Mouse (Mus musculus) urinary bladder, postnatal 4 days (tissue): ENCODE measurements around the gene Zfp184.
"Not testable (repeated sequence)": the region's sequence is repeated elsewhere in the genome, so short reads cannot be mapped to it uniquely, and the experiment has no call there.

Experiments
- DNase-seq, 2 experiments: peaks; one replicate each; pipeline ENCODE4 v3.0.0; 2021 to 2022; ENCODE audit warnings: low spot score in 2 of 2

Gene Zfp184

DNA sequence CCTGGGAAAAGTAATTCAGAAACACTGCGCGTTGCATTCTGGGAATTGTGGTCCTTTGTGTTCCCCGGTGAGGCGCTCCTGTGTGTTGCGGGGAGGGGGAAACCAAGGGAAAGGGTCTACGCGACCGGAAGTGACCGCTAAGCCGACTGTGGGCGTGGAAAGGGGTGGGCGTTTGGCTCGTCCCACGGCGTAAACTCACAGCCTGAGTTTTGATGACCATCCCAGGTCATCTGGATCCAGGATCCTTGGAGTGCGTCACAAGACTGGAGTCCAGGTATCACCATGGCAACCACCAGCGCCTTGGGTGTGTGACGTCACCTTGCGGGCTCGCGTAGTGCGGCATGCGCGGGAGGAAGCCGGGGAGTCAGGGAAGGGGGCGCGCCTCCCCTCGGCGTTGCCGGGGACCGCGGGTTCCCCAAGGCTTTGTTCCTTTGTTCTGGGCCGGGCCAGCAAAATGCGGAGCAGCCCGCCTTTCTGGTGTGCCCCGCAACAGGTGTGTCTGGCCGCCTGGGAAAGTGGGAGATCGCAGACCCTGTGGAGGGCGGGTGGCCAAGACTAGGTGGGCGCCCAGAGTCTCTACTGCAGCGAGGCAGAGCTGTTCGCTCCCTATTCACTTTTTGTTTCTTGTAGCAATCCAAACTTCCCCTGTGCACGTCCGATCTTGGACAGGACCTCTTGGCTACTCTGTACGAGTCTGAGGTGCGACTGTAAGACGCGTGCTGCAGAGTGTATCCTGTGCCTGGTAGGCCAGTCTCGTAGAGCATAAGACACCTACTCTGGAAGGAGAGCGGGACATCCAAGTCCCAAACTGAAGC, at the start of gene Zfp184:
Gene Zfp184 (plus strand): TSS at position 169 of the 815 bp plus-strand sequence.
- DNase-seq = peak; percentile 80 to 85

DNA sequence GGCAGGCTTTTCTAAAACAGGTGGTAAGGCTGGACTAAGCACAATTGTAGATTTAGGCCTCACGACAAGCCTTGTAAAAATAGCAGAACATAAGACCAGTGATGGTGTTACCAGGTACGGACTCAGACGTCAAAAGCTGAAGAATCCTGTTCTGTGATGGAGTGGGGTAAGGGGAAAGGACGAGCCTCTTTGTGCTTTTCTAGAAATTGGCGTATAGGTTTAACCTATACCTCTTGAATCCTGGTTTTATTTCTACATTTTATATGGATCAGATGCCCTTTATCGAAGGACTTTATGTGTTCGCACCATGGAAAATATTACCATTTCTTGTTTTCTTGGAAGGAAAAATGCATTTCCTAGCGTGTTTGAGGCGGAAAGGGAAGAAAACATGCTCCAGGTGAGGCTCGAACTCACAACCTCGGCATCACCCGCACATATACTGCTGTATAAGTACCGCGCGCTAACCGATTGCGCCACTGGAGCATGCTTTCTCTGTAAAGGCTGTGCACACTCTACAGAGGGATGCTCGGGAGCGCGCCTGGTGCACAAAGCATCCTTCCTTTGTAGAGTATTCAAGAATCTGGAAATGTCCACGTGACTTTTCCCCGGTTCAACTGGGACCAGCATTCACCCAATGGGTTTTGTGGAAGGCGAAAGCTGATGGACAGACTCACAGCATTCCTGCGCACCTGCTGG, 48.2 kb upstream of the Zfp184 start:
- DNase-seq = no peak

DNA sequence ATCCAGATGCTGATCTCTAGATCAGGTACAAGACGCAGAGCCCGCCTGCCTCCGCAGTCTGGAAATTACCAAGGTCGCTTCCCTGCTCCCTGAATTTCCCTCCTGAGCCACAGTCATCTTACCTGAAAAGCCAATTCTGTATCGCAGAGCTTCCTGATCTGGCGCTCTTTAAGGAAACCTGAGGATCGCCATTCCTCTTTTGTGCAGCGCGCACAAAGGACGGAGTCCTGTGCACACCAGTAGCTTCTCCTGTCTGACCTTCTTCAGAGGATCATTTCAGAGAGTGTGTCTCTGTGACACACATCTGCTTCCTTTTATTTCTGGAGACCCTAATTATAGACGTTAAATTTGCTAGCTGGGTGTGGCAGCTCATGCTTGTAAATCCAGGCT, 47.7 kb upstream of the Zfp184 start:
- DNase-seq = no peak

DNA sequence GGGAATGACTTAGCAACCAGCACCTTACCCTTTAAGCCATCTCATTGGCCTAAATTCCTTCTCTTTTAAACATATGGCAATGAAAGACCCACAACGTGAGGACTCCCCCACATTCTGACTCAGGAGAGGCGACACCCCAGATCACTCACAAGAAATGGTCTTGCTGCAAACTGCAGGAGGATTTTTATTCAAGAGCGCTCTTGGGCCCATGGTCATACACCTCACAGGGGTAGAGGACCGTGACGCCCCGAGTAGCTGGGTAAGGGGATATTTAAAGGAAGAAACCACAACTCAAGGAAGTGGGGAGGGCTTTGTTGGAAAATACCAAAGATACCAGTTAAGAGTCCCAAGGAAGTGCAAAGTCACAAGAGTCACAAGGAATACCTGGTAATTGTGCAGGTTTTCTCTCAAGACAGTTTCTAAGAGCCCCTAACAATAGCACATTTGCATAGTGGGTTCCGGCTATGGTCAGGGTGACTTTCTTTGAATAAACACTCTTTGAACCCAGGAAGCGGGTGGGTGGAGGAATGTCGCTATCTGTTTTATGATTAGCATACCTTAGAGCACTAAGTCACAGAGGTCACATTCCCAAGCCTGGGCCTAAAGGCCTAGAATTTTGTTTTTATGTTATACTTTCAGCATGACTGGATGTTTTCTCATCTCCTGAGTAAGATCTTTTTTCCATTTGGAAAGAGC, 43.9 kb upstream of the Zfp184 start:
- not testable (repeated sequence) for DNase-seq

GRCm38 (mm10) chr13:21903500-21903899, 41.4 kb upstream of the Zfp184 start:
- DNase-seq = no peak

DNA sequence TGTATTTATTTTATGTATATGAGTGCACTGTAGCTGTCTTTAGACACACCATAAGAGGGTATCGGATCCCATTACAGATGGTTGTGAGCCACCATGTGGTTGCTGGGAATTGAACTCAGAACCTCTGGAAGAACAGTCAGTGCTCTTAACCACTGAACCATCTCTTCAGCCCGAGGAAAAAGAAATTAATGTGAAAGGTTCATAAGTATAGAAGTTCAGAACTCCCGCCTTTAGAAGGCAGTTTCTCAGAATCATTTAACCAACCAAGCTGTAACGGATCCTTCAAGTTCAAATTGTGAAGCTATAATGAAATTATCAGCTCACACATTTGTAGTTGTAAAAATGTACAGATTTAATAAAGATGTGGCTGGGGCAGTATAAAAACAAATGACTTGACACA, 40.8 kb upstream of the Zfp184 start:
- not testable (repeated sequence) for DNase-seq

DNA sequence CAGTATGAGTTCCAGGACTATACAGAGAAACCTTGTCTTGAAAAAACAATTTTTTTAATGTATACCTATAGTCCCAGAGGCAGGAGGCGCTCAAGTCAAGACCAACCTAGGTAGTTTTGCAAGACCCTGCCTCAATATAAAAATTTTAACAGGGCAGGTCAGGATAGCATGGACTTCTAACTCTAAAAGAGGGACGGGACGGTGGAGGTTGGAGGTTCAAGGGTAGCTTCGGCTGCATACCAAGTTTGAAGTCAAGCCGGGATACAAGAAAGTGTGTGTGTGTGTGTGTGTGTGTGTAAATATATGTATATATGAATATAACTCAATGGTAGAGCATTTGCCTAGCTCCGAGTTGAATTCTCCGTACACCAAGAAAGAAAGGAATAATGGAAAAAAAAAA, 38.6 kb upstream of the Zfp184 start:
- no peak for DNase-seq

GRCm38 (mm10) chr13:21906946-21907806, 37.7 kb upstream of the Zfp184 start:
- DNase-seq = no peak

GRCm38 (mm10) chr13:21907807-21908155, 37.1 kb upstream of the Zfp184 start:
- not testable (repeated sequence) for DNase-seq

GRCm38 (mm10) chr13:21910735-21911134, 34.2 kb upstream of the Zfp184 start:
- no peak for DNase-seq

GRCm38 (mm10) chr13:21911147-21911546, 33.7 kb upstream of the Zfp184 start:
- DNase-seq = no peak

GRCm38 (mm10) chr13:21913854-21914253, 31.0 kb upstream of the Zfp184 start:
- DNase-seq = no peak

DNA sequence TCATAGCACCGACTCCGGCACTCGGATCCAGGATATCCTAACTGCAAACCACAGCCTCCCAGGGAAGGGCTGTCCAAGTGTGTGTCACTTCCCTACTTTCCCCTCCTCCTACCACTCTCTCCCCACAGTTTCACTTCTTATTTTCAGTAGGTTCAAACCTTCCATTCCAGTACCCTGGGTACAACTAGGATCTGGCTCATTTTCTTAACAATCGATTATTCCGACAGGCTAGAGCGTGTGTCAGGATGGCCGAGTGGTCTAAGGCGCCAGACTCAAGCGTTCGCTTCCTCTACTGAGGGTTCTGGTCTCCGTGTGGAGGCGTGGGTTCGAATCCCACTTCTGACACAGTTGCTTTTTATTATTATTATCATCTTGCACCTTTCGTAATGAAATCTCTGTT, 30.3 kb upstream of the Zfp184 start:
- DNase-seq = no peak

DNA sequence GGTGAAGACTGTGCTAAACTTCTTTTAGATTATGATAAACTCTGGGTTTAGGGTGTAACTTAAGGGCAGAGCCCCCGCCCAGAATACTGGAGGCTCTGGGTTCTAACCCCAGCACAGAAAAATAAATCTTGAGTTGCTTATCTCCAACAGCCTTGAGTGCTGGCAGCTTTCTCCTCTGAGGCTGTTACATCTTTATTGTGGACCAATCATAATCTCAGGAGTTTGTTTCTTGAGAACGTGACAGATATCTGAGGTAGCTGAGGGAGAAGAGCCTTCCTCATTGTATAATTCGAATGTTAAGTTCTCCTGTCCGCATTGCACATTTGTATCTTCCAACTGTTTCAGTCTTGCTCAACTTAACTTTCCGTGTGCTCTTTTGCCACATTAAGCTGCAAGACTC, 29.4 kb upstream of the Zfp184 start:
- DNase-seq = no peak

- no peak for DNase-seq
Observed at GRCm38 (mm10) chr13:21916056-21916455, 28.8 kb upstream of the Zfp184 start.

- DNase-seq = no peak
Observed at GRCm38 (mm10) chr13:21917040-21917439, 27.9 kb upstream of the Zfp184 start.

DNA sequence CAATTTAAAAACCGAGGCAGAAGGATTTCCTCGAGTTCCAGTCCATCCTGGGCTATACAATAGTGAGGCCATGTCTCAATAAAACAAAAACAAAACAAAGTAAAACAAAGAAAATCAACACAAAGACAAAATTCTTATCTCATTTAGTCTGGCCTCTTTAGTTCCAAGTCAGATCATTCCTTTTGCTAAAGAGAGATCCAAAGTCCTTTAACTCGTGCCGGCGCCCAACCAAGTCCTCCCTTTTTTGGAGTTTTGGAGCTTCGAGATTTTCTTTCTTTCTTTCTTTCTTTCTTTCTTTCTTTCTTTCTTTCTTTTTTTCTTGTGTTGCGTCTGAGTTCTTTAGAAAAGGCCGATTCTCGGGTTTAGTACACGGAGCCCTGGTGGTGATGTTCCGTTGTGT, 27.4 kb upstream of the Zfp184 start:
- DNase-seq = no peak

- DNase-seq = no peak
Observed at GRCm38 (mm10) chr13:21917992-21918391, 26.9 kb upstream of the Zfp184 start.

- DNase-seq = no peak
Observed at GRCm38 (mm10) chr13:21918570-21919419, 26.1 kb upstream of the Zfp184 start.

GRCm38 (mm10) chr13:21919836-21920431, 25.0 kb upstream of the Zfp184 start:
- no peak for DNase-seq
